Mouse (Mus musculus) midbrain, embryonic 13.5 days (tissue): ENCODE measurements around the gene 4930539E08Rik. TPM values are rescaled to one million over a fixed set of nuclear protein-coding genes. Genes with fewer than 3 reads are reported as not detected.
A peak's percentile ranks its signal among the peaks of the same experiment; 100 is the strongest.

Experiments
- ATAC-seq: fragments of 200-750 bp; cut with Nextera tagmentation; 2 replicates; pipeline ENCODE4 v1.8.0; 2017; ENCODE audit warnings: mild to moderate bottlenecking, moderate TSS enrichment, moderate library complexity
- H3K27ac ChIP-seq: fragments of 300-500 bp; sonication (generic); 2 replicates; pipeline ENCODE4 v1.5.1; 2015; ENCODE audit warnings: inconsistent platforms, mild to moderate bottlenecking, moderate library complexity
- H3K27me3 ChIP-seq: fragments of 300-500 bp; sonication (generic); 2 replicates; pipeline ENCODE4 v1.6.1; 2015; ENCODE audit warnings: mild to moderate bottlenecking, inconsistent platforms
- H3K36me3 ChIP-seq: fragments of 300-500 bp; sonication (generic); 2 replicates; pipeline ENCODE4 v1.6.1; 2015; ENCODE audit warnings: mild to moderate bottlenecking, inconsistent platforms
- H3K4me1 ChIP-seq: fragments of 300-500 bp; sonication (generic); replicated peaks from 2 replicates; pipeline ENCODE4 v1.6.1; 2015; ENCODE audit warnings: inconsistent platforms
- H3K4me2 ChIP-seq: fragments of 300-500 bp; sonication (generic); replicated peaks from 2 replicates; pipeline ENCODE4 v1.6.1; 2015; ENCODE audit warnings: moderate library complexity, mild to moderate bottlenecking, inconsistent platforms
- H3K4me3 ChIP-seq: fragments of 300-500 bp; sonication (generic); replicated peaks from 2 replicates; pipeline ENCODE4 v1.5.1; 2015; ENCODE audit warnings: mild to moderate bottlenecking, inconsistent platforms
- H3K9ac ChIP-seq: fragments of 300-500 bp; sonication (generic); replicated peaks from 2 replicates; pipeline ENCODE4 v1.6.1; 2015; ENCODE audit warnings: mild to moderate bottlenecking, inconsistent platforms
- H3K9me3 ChIP-seq: fragments of 300-500 bp; sonication (generic); 2 replicates; pipeline ENCODE4 v1.6.1; 2016; ENCODE audit warnings: mild to moderate bottlenecking, inconsistent platforms
- WGBS: fragments of 180-500 bp; shearing (Covaris S2); methylation state at CpG from one replicate; pipeline ENCODE4 v1.1.7; 2015; 5-methylcytosine and 5-hydroxymethylcytosine counted together
- polyA plus RNA-seq: library from polyadenylated mRNA; unstranded; fragments of >200 nt; fragmentation: Nextera tagmentation; extraction: Ambion mirVana; gene quantifications from 2 replicates; pipeline ENCODE4 v1.2.1, GENCODE M21; 2015

4930539E08Rik gene
- polyA plus RNA-seq, 1 experiment from 2014 or later = 1.1 TPM

DNA sequence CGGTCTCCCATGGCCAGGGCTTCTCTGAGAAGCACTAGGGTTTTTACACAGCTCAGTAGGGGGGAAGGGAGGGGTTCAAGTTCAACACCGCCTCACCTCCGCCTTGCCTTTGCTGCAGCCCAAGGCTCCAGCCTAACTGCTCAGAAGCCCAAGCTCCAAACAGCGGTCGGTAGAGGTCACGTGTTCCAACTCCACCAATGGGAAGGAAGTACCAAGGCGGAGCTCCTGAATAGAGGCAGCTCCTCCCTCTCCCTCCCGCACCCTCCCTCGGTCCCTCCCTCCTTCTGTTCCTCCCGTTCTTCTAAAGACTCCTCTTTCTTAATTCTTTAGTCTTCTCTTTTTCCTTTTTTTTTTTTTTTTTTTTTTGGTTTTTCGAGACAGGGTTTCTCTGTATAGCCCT is 27.0 kb upstream of the 4930539E08Rik start:
- H3K27ac ChIP-seq = no peak overlapping the region
- no peaks in the 10 kb centered on the region for H3K36me3 ChIP-seq
- H3K4me1 ChIP-seq = no peaks in the 10 kb centered on the region
- H3K9ac ChIP-seq = no peak overlapping the region
- H3K27me3 ChIP-seq = no peaks in the 10 kb centered on the region
- no peak overlapping the region for H3K4me2 ChIP-seq
- WGBS = 78% methylated on average over 10 of the region's 11 CpGs
- no peak for ATAC-seq
- peaks cover 5% of the 10 kb centered on the region; the same call in 1 of the 2 replicates for H3K9me3 ChIP-seq
- no peak overlapping the region for H3K4me3 ChIP-seq

DNA sequence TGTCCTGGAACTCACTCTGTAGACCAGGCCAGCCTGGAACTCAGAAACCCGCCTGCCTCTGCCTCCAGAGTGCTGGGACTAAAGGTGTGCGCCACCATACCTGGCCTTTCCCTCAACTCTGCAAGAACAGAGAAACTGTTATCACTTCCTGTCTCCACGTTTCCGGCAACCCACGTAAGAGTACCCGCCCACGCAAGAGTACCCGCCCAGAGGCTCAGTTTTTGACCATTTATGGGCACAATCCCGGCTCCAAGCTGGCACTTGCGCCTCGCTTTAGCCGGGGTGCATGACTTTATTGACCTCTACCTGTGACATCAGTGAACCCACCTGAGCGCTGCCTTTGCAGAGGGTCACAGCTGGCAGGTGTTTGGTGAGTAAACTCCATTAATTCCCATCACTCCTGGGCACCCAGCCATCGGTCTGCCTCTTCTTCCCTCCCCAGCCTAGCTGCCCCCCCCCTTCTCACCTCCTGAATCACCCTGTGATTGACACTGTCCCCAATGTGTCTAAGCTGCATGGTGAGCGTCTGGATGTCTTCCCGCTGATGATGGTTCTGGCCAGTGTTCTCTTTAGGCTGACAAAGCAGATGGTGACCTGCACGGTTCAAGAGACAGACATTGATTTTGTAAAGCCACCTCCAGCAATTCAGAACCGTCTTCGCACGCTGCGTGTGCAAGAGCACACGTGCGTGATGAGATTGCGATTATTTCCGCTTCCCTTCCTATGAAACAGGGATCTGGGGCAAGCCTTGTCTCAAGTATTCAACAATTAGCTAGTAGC is 25.8 kb upstream of the 4930539E08Rik start:
- peaks cover 5% of the 10 kb centered on the region; the same call in 1 of the 2 replicates for H3K9me3 ChIP-seq
- no peaks in the 10 kb centered on the region for H3K27me3 ChIP-seq
- H3K9ac ChIP-seq = no peak overlapping the region
- ATAC-seq = no peak
- no peak overlapping the region for H3K27ac ChIP-seq
- no peak overlapping the region for H3K4me2 ChIP-seq
- no peak overlapping the region for H3K4me3 ChIP-seq
- 91% methylated on average over 25 of the region's 25 CpGs for WGBS
- no peaks in the 10 kb centered on the region for H3K36me3 ChIP-seq
- H3K4me1 ChIP-seq = no peaks in the 10 kb centered on the region

DNA sequence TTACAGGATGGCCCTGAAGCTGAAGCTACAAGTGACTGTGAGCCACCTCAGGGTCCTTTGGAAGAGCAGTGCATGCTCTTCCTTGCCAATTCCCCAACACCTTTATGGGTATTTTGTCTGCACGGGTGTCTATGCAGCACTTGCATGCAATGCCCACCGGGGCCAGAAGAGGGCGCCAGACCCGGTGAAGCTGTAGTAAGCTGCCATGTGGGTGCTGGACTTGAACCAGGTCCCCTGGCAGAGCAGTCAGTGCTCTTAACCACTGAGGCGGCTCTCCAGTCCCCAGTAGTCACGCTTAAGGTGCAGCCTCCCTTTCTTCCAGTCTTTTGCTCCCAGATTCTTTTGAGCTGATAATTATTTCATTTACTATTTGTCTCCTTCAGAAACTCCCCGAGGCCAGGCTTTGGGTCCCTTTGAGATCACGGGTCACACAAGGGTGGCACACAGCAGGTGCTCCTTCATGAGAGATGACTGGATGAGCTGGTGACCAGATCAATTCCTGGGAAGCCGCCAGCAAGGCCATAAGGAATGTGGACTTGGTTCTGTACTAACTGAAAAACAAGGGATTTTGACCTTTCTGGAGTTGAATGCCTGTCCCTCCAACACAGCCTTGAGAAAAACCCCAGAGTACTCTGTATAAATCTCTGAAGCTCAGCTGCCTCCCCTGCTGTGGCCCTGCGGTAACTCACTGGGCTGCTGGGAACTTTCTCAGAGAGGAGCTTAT is 21.7 kb upstream of the 4930539E08Rik start:
- WGBS = 79% methylated on average over 10 of the region's 10 CpGs
- Histone ChIP-seq H3K27ac (no peak overlapping the region), H3K4me2 (no peak overlapping the region), H3K4me1 (no peaks in the 10 kb centered on the region), H3K9ac (no peak overlapping the region), H3K4me3 (no peak overlapping the region), H3K9me3 (no peaks in the 10 kb centered on the region), H3K27me3 (no peaks in the 10 kb centered on the region), H3K36me3 (no peaks in the 10 kb centered on the region)
- no peak for ATAC-seq

DNA sequence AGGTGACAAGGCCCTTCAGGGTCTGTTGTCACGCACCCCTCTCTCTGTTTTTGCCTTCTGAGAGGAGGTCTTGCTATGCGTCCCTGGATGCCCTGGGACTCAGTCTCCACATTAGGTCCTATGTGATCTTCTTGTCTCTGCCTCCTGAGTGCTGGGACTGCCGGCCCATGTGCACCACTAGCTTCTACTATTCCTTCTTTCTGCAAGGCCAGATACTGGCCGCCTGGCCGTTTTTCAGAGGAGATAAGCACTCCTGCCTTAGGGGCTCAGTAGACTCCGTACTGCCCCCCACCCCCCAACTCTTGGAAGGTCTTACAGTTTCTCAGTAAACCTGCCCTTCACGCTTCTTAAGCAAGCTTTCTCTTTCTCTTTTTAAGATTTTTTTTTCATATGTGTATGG is 21.0 kb upstream of the 4930539E08Rik start:
- Histone ChIP-seq H3K9me3 (no peaks in the 10 kb centered on the region), H3K4me1 (no peaks in the 10 kb centered on the region), H3K27me3 (no peaks in the 10 kb centered on the region), H3K36me3 (no peaks in the 10 kb centered on the region), H3K4me2 (no peak overlapping the region), H3K4me3 (no peak overlapping the region), H3K27ac (no peak overlapping the region), H3K9ac (no peak overlapping the region)
- no peak for ATAC-seq
- WGBS = 94% methylated on average over 7 of the region's 7 CpGs

DNA sequence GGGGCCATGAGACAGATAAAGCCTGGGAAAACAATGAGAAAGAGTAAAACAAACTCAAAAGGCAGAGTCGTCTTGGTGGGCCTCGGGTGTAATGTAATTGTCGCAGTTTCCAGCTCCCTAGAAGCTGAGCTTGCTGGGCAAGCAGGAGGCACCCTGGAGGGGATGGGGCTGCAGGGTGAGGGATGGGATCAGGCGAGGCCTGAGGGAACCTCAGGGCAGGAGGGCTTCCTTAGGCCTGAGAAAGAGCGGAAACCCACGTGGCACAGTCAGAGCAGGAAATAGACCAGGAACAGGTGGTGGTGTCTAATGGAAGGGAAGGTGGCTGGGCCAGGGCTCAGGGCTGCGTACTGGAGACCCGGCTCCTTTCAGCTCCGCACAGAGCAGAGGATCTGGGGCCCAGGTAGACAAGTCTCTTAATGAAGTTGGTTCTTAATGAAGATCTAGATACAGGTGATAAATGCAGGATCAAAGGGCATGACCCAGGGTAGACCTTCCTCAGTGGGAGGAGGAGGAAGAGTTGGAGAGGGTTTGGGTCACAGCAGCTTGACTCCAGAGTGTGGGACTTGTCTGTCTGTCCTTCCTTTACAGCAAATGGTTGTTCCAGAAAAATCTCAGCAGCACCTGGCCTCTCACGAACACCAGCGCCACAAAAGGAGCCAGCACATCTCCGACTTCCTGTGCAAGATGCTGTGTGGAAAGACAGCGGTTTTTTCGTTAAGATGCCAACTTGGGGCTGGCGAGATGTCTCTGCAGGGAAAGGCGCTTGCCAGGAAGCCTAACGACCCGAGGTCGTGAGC is 19.2 kb upstream of the 4930539E08Rik start:
- no peak for ATAC-seq
- no peaks in the 10 kb centered on the region for H3K36me3 ChIP-seq
- H3K27me3 ChIP-seq = no peaks in the 10 kb centered on the region
- WGBS = 76% methylated on average over 19 of the region's 19 CpGs
- H3K27ac ChIP-seq = no peak overlapping the region
- H3K4me1 ChIP-seq = peaks cover 9% of the 10 kb centered on the region
- no peak overlapping the region for H3K9ac ChIP-seq
- no peak overlapping the region for H3K4me2 ChIP-seq
- H3K9me3 ChIP-seq = no peaks in the 10 kb centered on the region
- H3K4me3 ChIP-seq = no peak overlapping the region

DNA sequence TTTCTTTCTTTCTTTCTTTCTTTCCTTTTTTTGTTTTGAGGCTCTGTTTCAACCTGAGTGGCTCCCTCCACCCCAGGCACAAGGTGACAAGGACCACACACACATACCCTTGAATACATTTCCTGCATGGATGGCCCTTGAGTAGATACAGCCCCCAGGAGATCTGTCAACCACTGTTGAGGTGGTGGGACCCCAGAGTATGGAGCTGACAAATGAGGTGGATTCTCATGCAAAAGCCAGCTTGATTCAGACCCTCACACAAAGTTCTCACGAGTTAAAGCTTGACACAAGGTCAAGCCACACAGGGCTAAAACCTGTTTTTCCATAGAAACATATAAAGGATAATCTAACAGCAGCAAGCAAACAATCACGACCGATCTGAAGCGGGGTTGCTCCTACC is 17.1 kb upstream of the 4930539E08Rik start:
- no peak for ATAC-seq
- 82% methylated on average over 4 of the region's 4 CpGs for WGBS
- Histone ChIP-seq H3K4me3 (no peak overlapping the region), H3K4me2 (no peak overlapping the region), H3K9ac (no peak overlapping the region), H3K4me1 (peaks cover 9% of the 10 kb centered on the region), H3K27me3 (no peaks in the 10 kb centered on the region), H3K27ac (no peak overlapping the region), H3K36me3 (no peaks in the 10 kb centered on the region), H3K9me3 (no peaks in the 10 kb centered on the region)

DNA sequence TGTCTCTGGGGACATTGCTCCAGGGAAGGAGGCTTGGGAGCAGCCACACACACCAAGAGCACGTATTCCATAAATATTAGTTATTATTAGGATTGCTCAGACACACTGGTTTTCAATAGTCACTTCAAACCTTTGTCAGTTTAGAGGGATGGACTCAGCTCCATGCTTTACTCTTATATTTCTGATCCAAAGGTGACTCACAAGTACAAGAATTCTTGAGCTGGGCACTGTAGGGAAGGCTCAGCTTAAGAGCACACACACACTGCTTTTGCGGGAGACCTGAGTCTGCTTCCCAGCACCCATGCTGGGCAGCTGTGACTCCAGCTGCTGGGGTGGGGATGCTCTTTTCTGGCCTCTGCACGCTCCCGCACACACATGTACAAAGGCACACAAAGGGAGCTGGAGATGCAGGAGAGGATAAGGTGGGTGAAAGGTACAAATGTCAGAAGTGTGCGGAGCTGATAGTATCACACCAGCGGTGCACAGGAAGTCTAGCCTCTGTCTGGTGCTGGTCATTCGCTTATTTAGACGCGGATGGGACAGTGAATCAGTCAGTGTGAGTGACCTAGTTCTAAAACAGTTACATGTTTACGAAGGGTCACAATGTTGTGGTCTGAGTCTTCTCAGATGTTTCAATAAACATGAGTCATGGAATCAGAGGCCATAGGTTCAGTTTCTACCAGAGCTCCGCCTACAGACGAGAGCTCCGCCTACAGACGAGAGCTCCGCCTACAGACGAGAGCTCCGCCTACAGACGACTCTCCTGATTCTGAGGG is 16.5 kb upstream of the 4930539E08Rik start:
- H3K9ac ChIP-seq = no peak overlapping the region
- H3K27ac ChIP-seq = no peak overlapping the region
- no peaks in the 10 kb centered on the region for H3K36me3 ChIP-seq
- no peak overlapping the region for H3K4me2 ChIP-seq
- no peak for ATAC-seq
- no peaks in the 10 kb centered on the region for H3K27me3 ChIP-seq
- WGBS = 91% methylated on average over 18 of the region's 18 CpGs
- peaks cover 9% of the 10 kb centered on the region for H3K4me1 ChIP-seq
- H3K4me3 ChIP-seq = no peak overlapping the region
- H3K9me3 ChIP-seq = no peaks in the 10 kb centered on the region

DNA sequence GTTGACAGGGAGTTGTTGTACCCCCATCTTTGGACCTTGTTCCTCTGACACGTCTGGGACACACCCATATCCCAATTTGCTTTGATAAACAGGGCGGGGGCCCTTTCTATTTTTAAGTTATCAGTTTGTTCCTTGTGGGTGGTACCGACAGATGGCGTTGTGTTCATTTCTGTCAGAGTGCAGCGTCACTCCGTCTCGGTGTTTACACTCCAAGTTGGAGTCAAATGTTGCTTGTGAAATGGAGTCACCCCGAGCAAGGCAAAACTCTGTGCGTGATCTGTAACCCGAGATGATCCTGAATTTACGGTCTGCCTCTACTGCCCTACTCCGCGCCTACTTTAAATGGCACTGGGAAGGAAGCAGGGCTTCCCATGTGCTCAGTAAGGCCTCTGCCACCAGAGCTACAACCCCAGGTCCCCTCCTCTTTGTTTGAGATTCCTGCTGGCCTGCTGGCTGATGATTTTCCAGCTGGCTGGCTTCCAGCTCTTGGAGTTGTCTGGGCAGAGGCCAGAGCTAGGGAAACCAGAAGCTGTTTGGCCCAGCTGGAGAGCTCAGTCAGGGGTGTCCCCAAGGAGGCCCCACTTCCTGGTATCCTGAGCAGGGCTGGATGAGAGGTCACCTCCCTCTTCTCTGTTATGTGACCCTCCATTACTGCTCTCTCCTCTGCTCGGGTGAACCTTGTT is 15.4 kb upstream of the 4930539E08Rik start:
- Histone ChIP-seq H3K9ac (0 out of 2 replicates have a peak overlapping the region, but pooled peaks have one; percentile 21), H3K4me2 (peak overlapping the region; percentile 3), H3K9me3 (no peaks in the 10 kb centered on the region), H3K4me3 (no peak overlapping the region), H3K4me1 (peaks cover 9% of the 10 kb centered on the region), H3K27me3 (no peaks in the 10 kb centered on the region), H3K36me3 (no peaks in the 10 kb centered on the region), H3K27ac (peak overlapping the region; percentile 66)
- 30% methylated on average over 14 of the region's 14 CpGs for WGBS
- ATAC-seq = peak; percentile 76

DNA sequence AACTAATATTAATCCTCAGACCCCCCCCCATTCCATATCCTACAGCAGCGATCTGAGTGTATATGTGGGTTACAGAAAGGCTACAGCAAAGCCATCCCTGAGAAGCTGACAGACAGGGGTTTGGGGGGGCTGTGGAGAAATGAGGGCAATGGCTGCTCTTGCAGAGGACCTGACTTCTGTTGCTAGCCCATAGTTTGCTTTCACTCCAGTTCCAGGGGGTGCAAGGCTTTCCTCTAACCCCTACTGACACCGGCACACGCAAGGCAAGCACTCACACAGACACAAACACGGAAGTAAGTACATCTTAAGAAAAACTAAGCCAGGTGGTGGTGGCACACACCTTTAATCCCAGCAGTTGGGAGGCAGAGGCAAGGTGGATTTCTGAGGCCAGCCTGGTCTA is 14.2 kb upstream of the 4930539E08Rik start:
- Histone ChIP-seq H3K4me3 (no peak overlapping the region), H3K4me1 (peaks cover 9% of the 10 kb centered on the region), H3K27ac (no peak overlapping the region), H3K36me3 (no peaks in the 10 kb centered on the region), H3K4me2 (no peak overlapping the region), H3K9me3 (no peaks in the 10 kb centered on the region), H3K9ac (no peak overlapping the region), H3K27me3 (no peaks in the 10 kb centered on the region)
- no peak for ATAC-seq
- WGBS = 94% methylated on average over 4 of the region's 4 CpGs

DNA sequence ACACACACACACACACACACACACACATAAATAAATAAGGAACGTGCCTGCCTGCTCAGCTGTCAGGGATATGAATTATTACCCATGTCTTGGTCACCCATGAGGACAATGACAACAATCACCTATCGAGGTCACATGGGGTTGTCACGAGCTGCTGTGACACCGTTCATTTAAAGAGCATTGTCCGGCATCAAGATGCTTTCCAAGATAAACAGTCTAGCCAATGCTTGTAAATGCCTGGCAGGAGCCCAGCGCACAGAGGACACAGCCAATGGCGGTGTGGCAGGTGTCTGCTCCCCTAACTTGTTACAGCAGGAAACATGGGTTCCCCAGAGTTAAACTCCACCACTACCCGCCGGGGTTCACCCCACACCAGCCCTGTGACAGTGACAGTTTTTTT is 12.9 kb upstream of the 4930539E08Rik start:
- 88% methylated on average over 9 of the region's 9 CpGs for WGBS

More for the DNA sequence above, 12.9 kb upstream of the 4930539E08Rik start:
- no peak overlapping the region for H3K4me3 ChIP-seq
- peaks cover 9% of the 10 kb centered on the region for H3K4me1 ChIP-seq
- H3K9me3 ChIP-seq = no peaks in the 10 kb centered on the region
- no peak overlapping the region for H3K27ac ChIP-seq
- no peak for ATAC-seq
- no peak overlapping the region for H3K4me2 ChIP-seq
- no peaks in the 10 kb centered on the region for H3K36me3 ChIP-seq
- H3K9ac ChIP-seq = no peak overlapping the region
- no peaks in the 10 kb centered on the region for H3K27me3 ChIP-seq
